Comparison of ENCODE assay signal across 20 mouse cellular contexts in the genomic region with DNA sequence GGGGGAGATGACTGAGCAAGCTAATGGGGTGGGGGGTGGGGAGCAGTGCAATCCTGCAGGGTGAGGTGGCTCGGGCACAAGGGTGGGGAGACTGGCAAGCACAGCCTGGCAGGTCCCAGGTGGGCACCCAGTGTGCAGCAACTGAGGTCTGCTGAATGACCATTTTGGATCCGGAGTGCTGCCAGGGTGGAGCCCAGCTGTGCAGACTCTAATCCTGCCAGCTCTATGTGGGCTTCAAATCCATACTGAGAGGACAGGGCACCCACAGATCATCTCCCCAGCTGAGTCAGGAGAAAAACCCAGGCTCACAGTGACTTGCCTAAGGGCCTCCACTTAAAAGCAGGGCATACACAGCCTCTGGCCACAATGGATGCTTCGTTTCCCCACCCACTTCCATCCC. TPM values are rescaled to one million over a fixed set of nuclear protein-coding genes. Genes with fewer than 3 reads are reported as not detected.
DNase-seq lines count a peak whose midpoint lies in the region; ATAC-seq lines count a peak whose summit lies in the region.
"Had no signal": no experiment of that assay in that cellular context is flagged by ENCODE, and none has a peak within 500 bp of the region (broad histone marks: within the 10 kb centered on the region; RNA-seq: fewer than 3 reads in every experiment).

No protein-coding gene starts in this region.

- H3K27ac ChIP-seq in forebrain, embryonic 11.5 days (ENCODE audit: low read depth, low read length), result no peak overlapping the region
- H3K27ac ChIP-seq in forebrain, embryonic 16.5 days (ENCODE audit: low read length), result no peak overlapping the region
- no peak overlapping the region for H3K27ac ChIP-seq in kidney, embryonic 16.5 days (ENCODE audit: low read length)
- H3K27ac ChIP-seq in limb, embryonic 10.5 days, result peak overlapping the region; percentile 33; the same call in 1 of the 2 replicates

- no peaks in the 10 kb centered on the region for H3K9me3 ChIP-seq in forebrain, embryonic 11.5 days (ENCODE audit: control insufficient read depth, low read length)
- no peaks in the 10 kb centered on the region for H3K9me3 ChIP-seq in forebrain, embryonic 16.5 days (ENCODE audit: control insufficient read depth, low read length)
- no peaks in the 10 kb centered on the region for H3K9me3 ChIP-seq in kidney, embryonic 16.5 days (ENCODE audit: low read length)
- H3K9me3 ChIP-seq in limb, embryonic 10.5 days (replicated peaks), result no peaks in the 10 kb centered on the region

- no peaks in the 10 kb centered on the region for H3K27me3 ChIP-seq in forebrain, embryonic 11.5 days (ENCODE audit: control insufficient read depth, insufficient read depth, low read length)
- no peaks in the 10 kb centered on the region for H3K27me3 ChIP-seq in forebrain, embryonic 16.5 days (replicated peaks; ENCODE audit: control insufficient read depth, insufficient read depth, low read length)
- no peaks in the 10 kb centered on the region for H3K27me3 ChIP-seq in kidney, embryonic 16.5 days (ENCODE audit: insufficient read depth, low read length)
- peaks cover 33% of the 10 kb centered on the region for H3K27me3 ChIP-seq in limb, embryonic 10.5 days (ENCODE audit: low read depth, poor library complexity, severe bottlenecking)

- WGBS in forebrain, embryonic 11.5 days, result 70% methylated on average over 3 of the region's 3 CpGs
- 51% methylated on average over 3 of the region's 3 CpGs for WGBS in forebrain, embryonic 16.5 days
- 74% methylated on average over 3 of the region's 3 CpGs for WGBS in kidney, embryonic 16.5 days
- WGBS in limb, embryonic 10.5 days, result 78% methylated on average over 3 of the region's 3 CpGs

- intact Hi-C loops in left cerebral cortex, postnatal 10 days (cut with DNase I), result no loop called here

- H3K4me1 ChIP-seq in forebrain, embryonic 11.5 days (replicated peaks; ENCODE audit: control insufficient read depth, insufficient read depth, low read length), result peaks cover 23% of the 10 kb centered on the region
- H3K4me1 ChIP-seq in forebrain, embryonic 16.5 days (replicated peaks; ENCODE audit: control insufficient read depth, insufficient read depth, low read length), result peaks cover 23% of the 10 kb centered on the region
- peaks cover 28% of the 10 kb centered on the region for H3K4me1 ChIP-seq in kidney, embryonic 16.5 days (ENCODE audit: insufficient read depth, low read length)
- H3K4me1 ChIP-seq in limb, embryonic 10.5 days, result peaks cover 37% of the 10 kb centered on the region

- H3K4me2 ChIP-seq in forebrain, embryonic 11.5 days (ENCODE audit: low read depth, low read length, severe bottlenecking), result no peak overlapping the region
- H3K4me2 ChIP-seq in forebrain, embryonic 16.5 days (ENCODE audit: low read length), result no peak overlapping the region
- no peak overlapping the region for H3K4me2 ChIP-seq in kidney, embryonic 16.5 days (replicated peaks; ENCODE audit: low read depth, low read length)

- ATAC-seq in forebrain, embryonic 11.5 days (replicated peaks; ENCODE audit: low FRiP score), result no peak
- no peak for ATAC-seq in forebrain, embryonic 16.5 days
- ATAC-seq in kidney, embryonic 16.5 days (ENCODE audit: low FRiP score, low TSS enrichment), result no peak

- peak overlapping the region; percentile 14; the same call in 1 of the 2 replicates for H3K9ac ChIP-seq in forebrain, embryonic 11.5 days (ENCODE audit: low read length)
- no peak overlapping the region for H3K9ac ChIP-seq in forebrain, embryonic 16.5 days (replicated peaks; ENCODE audit: low read depth, low read length)
- H3K9ac ChIP-seq in kidney, embryonic 16.5 days (replicated peaks; ENCODE audit: low read length), result peak overlapping the region; percentile 43; the same call in 1 of the 2 replicates
- H3K9ac ChIP-seq: liver, embryonic 14.5 days had no signal

- DNase-seq in forebrain, embryonic 11.5 days (ENCODE audit: low spot score), result no peak
- no peak for DNase-seq in kidney, postnatal 25 days
- peak; percentile 69 for DNase-seq in cerebellum, adult 9-11 months
- no peak for DNase-seq in limb, embryonic 10.5 days (ENCODE audit: low spot score)
- DNase-seq in urinary bladder, postnatal 4 days (ENCODE audit: low spot score in 2 of 2), result no peak
- no peak for DNase-seq in left cerebral cortex, postnatal 10 days (ENCODE audit: extremely low spot score in 1 of 2, low spot score in 2 of 2)
- DNase-seq: B cell, adult 2 months; kidney, adult 2 months; lung, postnatal 10 days; right cerebral cortex, postnatal 14 days had no signal

- H3K36me3 ChIP-seq in forebrain, embryonic 11.5 days (ENCODE audit: control insufficient read depth, insufficient read depth, low read length), result no peaks in the 10 kb centered on the region
- no peaks in the 10 kb centered on the region for H3K36me3 ChIP-seq in forebrain, embryonic 16.5 days (ENCODE audit: control insufficient read depth, insufficient read depth)
- no peaks in the 10 kb centered on the region for H3K36me3 ChIP-seq in kidney, embryonic 16.5 days (ENCODE audit: insufficient read depth, low read length)
- H3K36me3 ChIP-seq in limb, embryonic 10.5 days, result no peaks in the 10 kb centered on the region

- H3K4me3 ChIP-seq in forebrain, embryonic 11.5 days (ENCODE audit: low read depth, low read length), result no peak overlapping the region
- H3K4me3 ChIP-seq in forebrain, embryonic 16.5 days (replicated peaks; ENCODE audit: low read length), result no peak overlapping the region
- H3K4me3 ChIP-seq in kidney, embryonic 16.5 days (ENCODE audit: low read length), result no peak overlapping the region
- no peak overlapping the region for H3K4me3 ChIP-seq in limb, embryonic 10.5 days

RNA-seq across cellular contexts. Expression of gene 4930404H24Rik, which starts 15.8 kb away (rescaled TPM):
- polyA plus RNA-seq in forebrain, embryonic 11.5 days (2014; fragmentation: Nextera tagmentation; extraction: Ambion mirVana), result not detected in 2 replicates
- not detected in 2 replicates for polyA plus RNA-seq in forebrain, embryonic 16.5 days (2015; fragmentation: Nextera tagmentation; extraction: Ambion mirVana)
- not detected in 2 replicates for polyA plus RNA-seq in kidney, embryonic 16.5 days (2015; fragmentation: Nextera tagmentation; extraction: Ambion mirVana)
- not detected in 2 replicates for polyA plus RNA-seq in limb, embryonic 10.5 days (2016; fragmentation: Nextera tagmentation; extraction: Ambion mirVana)
- total RNA-seq in left cerebral cortex, postnatal 10 days (2021), result not detected
- total RNA-seq: adrenal gland, postnatal 14 days; gastrocnemius, adult 18-20 months; heart, adult 8-10 months; hematopoietic stem cell, adult 5-6 weeks; left cerebral cortex, postnatal 36 days had no signal
- polyA plus RNA-seq: cortical plate, adult 2 months; kidney, adult 2 months; liver, embryonic 14.5 days; urinary bladder, adult 2 months had no signal

RNA-seq across cellular contexts. Expression of gene Nol4l, which starts 21.4 kb away (rescaled TPM):
- 25.6 and 26.2 TPM in 2 replicates for polyA plus RNA-seq in forebrain, embryonic 11.5 days (2014; fragmentation: Nextera tagmentation; extraction: Ambion mirVana)
- polyA plus RNA-seq in forebrain, embryonic 16.5 days (2015; fragmentation: Nextera tagmentation; extraction: Ambion mirVana), result 47.8 and 50.4 TPM in 2 replicates
- polyA plus RNA-seq in kidney, embryonic 16.5 days (2015; fragmentation: Nextera tagmentation; extraction: Ambion mirVana), result 13.8 and 17.1 TPM in 2 replicates
- 15.8 and 17.2 TPM in 2 replicates for polyA plus RNA-seq in limb, embryonic 10.5 days (2016; fragmentation: Nextera tagmentation; extraction: Ambion mirVana)
- total RNA-seq in left cerebral cortex, postnatal 10 days (2021), result 10 to 100 TPM; 55.5 to 62.5 TPM
